Mouse (Mus musculus) limb, embryonic 13.5 days (tissue): ENCODE results near the gene Anp32a. TPM values are rescaled to one million over a fixed set of nuclear protein-coding genes. Genes with fewer than 3 reads are reported as not detected.

Source experiments
- ATAC-seq: fragments of 200-750 bp; cut with Nextera tagmentation; 2 replicates; pipeline ENCODE4 v1.8.0; 2017; ENCODE audit warnings: low read depth, moderate number of reproducible peaks, moderate TSS enrichment; ENCODE audit not compliant: low FRiP score
- H3K27ac ChIP-seq: fragments of 300-500 bp; sonication (generic); 2 replicates; pipeline ENCODE4 v1.5.1; 2015; ENCODE audit warnings: inconsistent platforms, mild to moderate bottlenecking, moderate library complexity
- H3K27me3 ChIP-seq: fragments of 300-500 bp; sonication (generic); 2 replicates; pipeline ENCODE4 v1.6.1; 2015; ENCODE audit warnings: mild to moderate bottlenecking, inconsistent platforms
- H3K36me3 ChIP-seq: fragments of 300-500 bp; sonication (generic); 2 replicates; pipeline ENCODE4 v1.6.1; 2015; ENCODE audit warnings: inconsistent platforms, mild to moderate bottlenecking, moderate library complexity
- H3K4me1 ChIP-seq: fragments of 300-500 bp; sonication (generic); 2 replicates; pipeline ENCODE4 v1.6.1; 2015; ENCODE audit warnings: inconsistent platforms
- H3K4me2 ChIP-seq: fragments of 300-500 bp; sonication (generic); replicated peaks from 2 replicates; pipeline ENCODE4 v1.6.1; 2015; ENCODE audit warnings: inconsistent platforms, mild to moderate bottlenecking, moderate library complexity
- H3K4me3 ChIP-seq: fragments of 300-500 bp; sonication (generic); 2 replicates; pipeline ENCODE4 v1.5.1; 2015; ENCODE audit warnings: moderate library complexity, mild to moderate bottlenecking, inconsistent platforms
- H3K9ac ChIP-seq: fragments of 300-500 bp; sonication (generic); 2 replicates; pipeline ENCODE4 v1.6.1; 2015; ENCODE audit warnings: mild to moderate bottlenecking, inconsistent platforms
- H3K9me3 ChIP-seq: fragments of 300-500 bp; sonication (generic); 2 replicates; pipeline ENCODE4 v1.6.1; 2016; ENCODE audit warnings: inconsistent platforms
- WGBS: fragments of 180-500 bp; shearing (Covaris S2); methylation state at CpG from one replicate; pipeline ENCODE4 v1.1.7; 2015; 5-methylcytosine and 5-hydroxymethylcytosine counted together
- polyA plus RNA-seq: library from polyadenylated mRNA; unstranded; fragments of >200 nt; fragmentation: Nextera tagmentation; extraction: Ambion mirVana; gene quantifications from 2 replicates; pipeline ENCODE4 v1.2.1, GENCODE M21; 2015

Gene Anp32a
- polyA plus RNA-seq, 1 experiment from 2014 or later, result 214 TPM

GRCm38 (mm10) chr9:62423871-62424270 lies 82.8 kb downstream of the Anp32a start:
- 94% methylated on average over 10 of the region's 10 CpGs for WGBS
- Histone ChIP-seq H3K27me3 (no peaks in the 10 kb centered on the region), H3K36me3 (peaks cover 25% of the 10 kb centered on the region; the same call in 1 of the 2 replicates), H3K9ac (no peak overlapping the region), H3K4me2 (no peak overlapping the region), H3K4me1 (peaks cover 10% of the 10 kb centered on the region), H3K9me3 (0 out of 2 replicates have a peak, but pooled peaks cover 3% of the 10 kb centered on the region), H3K4me3 (no peak overlapping the region), H3K27ac (no peak overlapping the region)
- no peak for ATAC-seq

GRCm38 (mm10) chr9:62425265-62425664 lies 84.2 kb downstream of the Anp32a start:
- peaks cover 28% of the 10 kb centered on the region; the same call in 1 of the 2 replicates for H3K36me3 ChIP-seq
- H3K9me3 ChIP-seq, result no peaks in the 10 kb centered on the region
- no peak overlapping the region for H3K4me2 ChIP-seq
- WGBS, result 51% methylated on average over 5 of the region's 5 CpGs
- H3K27ac ChIP-seq, result no peak overlapping the region
- ATAC-seq, result no peak
- no peak overlapping the region for H3K4me3 ChIP-seq
- H3K27me3 ChIP-seq, result no peaks in the 10 kb centered on the region
- peaks cover 10% of the 10 kb centered on the region for H3K4me1 ChIP-seq
- H3K9ac ChIP-seq, result no peak overlapping the region

- peaks cover 5% of the 10 kb centered on the region for H3K4me1 ChIP-seq
- peaks cover 35% of the 10 kb centered on the region for H3K36me3 ChIP-seq
- no peaks in the 10 kb centered on the region for H3K27me3 ChIP-seq
- 93% methylated on average over 19 of the region's 19 CpGs for WGBS
- H3K27ac ChIP-seq, result no peak overlapping the region
- H3K9ac ChIP-seq, result no peak overlapping the region
- no peak for ATAC-seq
- H3K9me3 ChIP-seq, result no peaks in the 10 kb centered on the region
- H3K4me2 ChIP-seq, result no peak overlapping the region
- H3K4me3 ChIP-seq, result no peak overlapping the region
Measured at GRCm38 (mm10) chr9:62426021-62426420, 84.9 kb downstream of the Anp32a start.

- 89% methylated on average over 6 of the region's 6 CpGs for whole genome bisulfite sequencing
- Histone ChIP-seq H3K36me3 (peaks cover 36% of the 10 kb centered on the region), H3K27me3 (no peaks in the 10 kb centered on the region), H3K4me1 (no peaks in the 10 kb centered on the region; the same call in 1 of the 2 replicates), H3K9me3 (no peaks in the 10 kb centered on the region), H3K4me3 (no peak overlapping the region), H3K9ac (no peak overlapping the region), H3K4me2 (no peak overlapping the region), H3K27ac (no peak overlapping the region)
- ATAC-seq, result no peak
Measured at GRCm38 (mm10) chr9:62426531-62426930, 85.4 kb downstream of the Anp32a start.

GRCm38 (mm10) chr9:62427010-62427409 lies 85.9 kb downstream of the Anp32a start:
- Histone ChIP-seq H3K27ac (no peak overlapping the region), H3K4me1 (no peaks in the 10 kb centered on the region), H3K36me3 (peaks cover 35% of the 10 kb centered on the region), H3K9ac (no peak overlapping the region), H3K9me3 (no peaks in the 10 kb centered on the region), H3K4me3 (no peak overlapping the region), H3K27me3 (no peaks in the 10 kb centered on the region), H3K4me2 (no peak overlapping the region)
- ATAC-seq, result no peak
- 81% methylated on average over 8 of the region's 8 CpGs for WGBS

Other genes with a start within 250 kb of the Anp32a start
- gene Glce, start 218.6 kb upstream of the Anp32a start, polyA plus RNA-seq, result 27.6 and 32.4 TPM in 2 replicates
- not detected in 2 replicates for gene Spesp1, start 59.1 kb upstream of the Anp32a start, polyA plus RNA-seq
- 8.5 and 9.1 TPM in 2 replicates for gene Coro2b, start 195.8 kb downstream of the Anp32a start, polyA plus RNA-seq